Comparison of ENCODE assay signal across 18 mouse cellular contexts in the genomic region with DNA sequence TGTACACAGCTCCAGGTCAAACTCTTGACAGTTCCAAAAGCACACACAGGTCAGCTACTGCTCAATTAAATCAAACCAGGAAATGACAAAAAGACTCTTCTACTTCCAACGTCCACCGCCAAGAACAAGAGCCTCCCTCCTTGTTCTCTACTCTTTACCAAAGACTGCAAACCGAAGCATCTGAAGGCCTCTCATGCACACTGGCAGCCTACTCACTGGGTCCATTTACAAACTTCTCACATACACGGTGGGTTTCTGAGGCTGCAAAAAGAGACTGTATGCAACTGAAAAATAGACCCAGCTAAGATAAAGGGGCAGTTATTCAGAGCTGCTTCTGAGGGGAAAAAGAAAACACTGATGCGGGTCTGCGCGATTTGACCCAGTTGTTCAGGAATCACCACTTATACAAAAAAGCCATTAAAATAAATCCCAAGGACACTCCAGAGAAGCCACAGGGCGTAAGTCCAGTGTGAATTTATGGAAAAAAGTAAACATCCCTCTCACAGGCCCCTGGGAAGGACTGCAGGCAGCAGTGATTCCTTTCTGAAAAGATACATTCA. TPM values are rescaled to one million over a fixed set of nuclear protein-coding genes. Genes with fewer than 3 reads are reported as not detected.
A peak's percentile ranks its signal among the peaks of the same experiment; 100 is the strongest.
DNase-seq lines count a peak whose midpoint lies in the region; ATAC-seq and TF ChIP-seq lines count a peak whose summit lies in the region.
"Had no signal": no experiment of that assay in that cellular context is flagged by ENCODE, and none has a peak within 500 bp of the region (broad histone marks: within the 10 kb centered on the region; RNA-seq: fewer than 3 reads in every experiment).

No protein-coding gene starts in this region.

- no peak overlapping the region for H3K4me3 ChIP-seq in hindbrain, embryonic 11.5 days (ENCODE audit: low read depth, low read length)
- no peak overlapping the region for H3K4me3 ChIP-seq in hindbrain, embryonic 10.5 days
- H3K4me3 ChIP-seq in neural tube, embryonic 13.5 days, result no peak overlapping the region
- no peak overlapping the region for H3K4me3 ChIP-seq in hindbrain, embryonic 16.5 days (ENCODE audit: low read length)
- H3K4me3 ChIP-seq in thymus, adult 2 months (ENCODE audit: control insufficient read depth, insufficient read depth, low read length), result no peak overlapping the region
- H3K4me3 ChIP-seq: limb, embryonic 12.5 days had no signal

- no peak overlapping the region for H3K27ac ChIP-seq in hindbrain, embryonic 11.5 days (ENCODE audit: low read depth, low read length)
- H3K27ac ChIP-seq in hindbrain, embryonic 10.5 days, result no peak overlapping the region
- H3K27ac ChIP-seq in neural tube, embryonic 13.5 days (replicated peaks), result peak overlapping the region; percentile 52
- H3K27ac ChIP-seq in hindbrain, embryonic 16.5 days (ENCODE audit: low read depth, low read length), result peak overlapping the region; percentile 2; the same call in 1 of the 2 replicates
- H3K27ac ChIP-seq in thymus, adult 2 months (ENCODE audit: control insufficient read depth, insufficient read depth, low read length), result no peak overlapping the region
- H3K27ac ChIP-seq: limb, embryonic 12.5 days; liver, embryonic 14.5 days had no signal

- H3K4me2 ChIP-seq in hindbrain, embryonic 11.5 days (replicated peaks; ENCODE audit: low read depth, low read length), result no peak overlapping the region
- no peak overlapping the region for H3K4me2 ChIP-seq in neural tube, embryonic 13.5 days
- H3K4me2 ChIP-seq in hindbrain, embryonic 16.5 days (ENCODE audit: low read length), result no peak overlapping the region
- H3K4me2 ChIP-seq: limb, embryonic 12.5 days had no signal

- no peak for TF ChIP-seq CTCF in thymus, adult 2 months (IDR thresholded peaks at IDR 0.05; ENCODE audit: borderline replicate concordance, control insufficient read depth, extremely low read depth, insufficient read depth, low read length, poor library complexity)

- no peaks in the 10 kb centered on the region for H3K4me1 ChIP-seq in hindbrain, embryonic 11.5 days (replicated peaks; ENCODE audit: control insufficient read depth, insufficient read depth, low read length)
- H3K4me1 ChIP-seq in hindbrain, embryonic 10.5 days (replicated peaks), result no peaks in the 10 kb centered on the region
- peaks cover 20% of the 10 kb centered on the region for H3K4me1 ChIP-seq in neural tube, embryonic 13.5 days (replicated peaks)
- no peaks in the 10 kb centered on the region; the same call in 1 of the 2 replicates for H3K4me1 ChIP-seq in hindbrain, embryonic 16.5 days (ENCODE audit: control insufficient read depth, insufficient read depth, low read depth, low read length)
- no peaks in the 10 kb centered on the region for H3K4me1 ChIP-seq in thymus, adult 2 months (replicated peaks; ENCODE audit: control insufficient read depth, insufficient read depth, low read length)
- H3K4me1 ChIP-seq: limb, embryonic 12.5 days had no signal

- WGBS in hindbrain, embryonic 11.5 days, result 85% methylated on average over 8 of the region's 8 CpGs
- WGBS in hindbrain, embryonic 10.5 days, result 85% methylated on average over 8 of the region's 8 CpGs
- 58% methylated on average over 8 of the region's 8 CpGs for WGBS in neural tube, embryonic 13.5 days
- WGBS in hindbrain, embryonic 16.5 days, result 59% methylated on average over 8 of the region's 8 CpGs
- WGBS in thymus, adult 2 months, result 96% methylated on average over 8 of the region's 8 CpGs

- H3K27me3 ChIP-seq in hindbrain, embryonic 11.5 days (ENCODE audit: control insufficient read depth, insufficient read depth, low read length), result no peaks in the 10 kb centered on the region
- H3K27me3 ChIP-seq in hindbrain, embryonic 10.5 days (ENCODE audit: insufficient read depth, poor library complexity, severe bottlenecking), result no peaks in the 10 kb centered on the region
- H3K27me3 ChIP-seq in neural tube, embryonic 13.5 days, result no peaks in the 10 kb centered on the region
- no peaks in the 10 kb centered on the region for H3K27me3 ChIP-seq in hindbrain, embryonic 16.5 days (replicated peaks; ENCODE audit: control insufficient read depth, insufficient read depth, low read length)
- no peaks in the 10 kb centered on the region for H3K27me3 ChIP-seq in thymus, adult 2 months (ENCODE audit: control insufficient read depth, insufficient read depth, low read length)
- H3K27me3 ChIP-seq: limb, embryonic 12.5 days; Patski had no signal

- no peaks in the 10 kb centered on the region for H3K9me3 ChIP-seq in hindbrain, embryonic 11.5 days (ENCODE audit: control insufficient read depth, low read length)
- H3K9me3 ChIP-seq in hindbrain, embryonic 10.5 days, result no peaks in the 10 kb centered on the region
- no peaks in the 10 kb centered on the region for H3K9me3 ChIP-seq in neural tube, embryonic 13.5 days
- no peaks in the 10 kb centered on the region for H3K9me3 ChIP-seq in hindbrain, embryonic 16.5 days (ENCODE audit: control insufficient read depth, low read length)
- H3K9me3 ChIP-seq: limb, embryonic 12.5 days had no signal

- no peak overlapping the region for H3K9ac ChIP-seq in hindbrain, embryonic 11.5 days (ENCODE audit: low read depth, low read length)
- no peak overlapping the region for H3K9ac ChIP-seq in neural tube, embryonic 13.5 days
- no peak overlapping the region for H3K9ac ChIP-seq in hindbrain, embryonic 16.5 days (ENCODE audit: low read depth, low read length)
- H3K9ac ChIP-seq: limb, embryonic 12.5 days; liver, embryonic 14.5 days had no signal

- no peaks in the 10 kb centered on the region for H3K36me3 ChIP-seq in hindbrain, embryonic 11.5 days (ENCODE audit: control insufficient read depth, insufficient read depth, low read length)
- peaks cover 30% of the 10 kb centered on the region for H3K36me3 ChIP-seq in hindbrain, embryonic 10.5 days
- peaks cover 28% of the 10 kb centered on the region for H3K36me3 ChIP-seq in neural tube, embryonic 13.5 days
- no peaks in the 10 kb centered on the region for H3K36me3 ChIP-seq in hindbrain, embryonic 16.5 days (ENCODE audit: control insufficient read depth, insufficient read depth, low read length)
- H3K36me3 ChIP-seq in thymus, adult 2 months (ENCODE audit: control insufficient read depth, insufficient read depth, low read length), result no peaks in the 10 kb centered on the region

- 0 out of 2 replicates have a peak, but pooled peaks have one; percentile 27 for ATAC-seq in hindbrain, embryonic 11.5 days (ENCODE audit: low FRiP score)
- no peak for ATAC-seq in neural tube, embryonic 13.5 days (ENCODE audit: low read depth)
- peak; percentile 76 for ATAC-seq in hindbrain, embryonic 16.5 days
- ATAC-seq in monocyte, adult 5-6 weeks (replicated peaks; ENCODE audit: insufficient number of reproducible peaks, low FRiP score, low TSS enrichment, poor library complexity, severe bottlenecking), result no peak
- ATAC-seq: intestine, embryonic 16.5 days; lung, postnatal 0 days; Patski had no signal

- no peak for TF ChIP-seq POLR2A in thymus, adult 2 months (IDR thresholded peaks at IDR 0.05; ENCODE audit: control insufficient read depth, extremely low read depth, insufficient read depth, low read length, poor library complexity)

- no peak for DNase-seq in hindbrain, embryonic 11.5 days (ENCODE audit: low spot score)
- no peak for DNase-seq in hindbrain, embryonic 10.5 days (ENCODE audit: low spot score)
- DNase-seq in neural tube, embryonic 10.5 days (ENCODE audit: extremely low spot score, low spot score), result no peak
- no peak for DNase-seq in thymus, adult 2 months
- no peak for DNase-seq in adrenal gland, adult 2 months
- DNase-seq: B cell, adult 2 months; cerebellum, adult 18-20 months; heart, postnatal 14 days; kidney, postnatal 36 days; right cerebral cortex, postnatal 4 days had no signal

RNA-seq across cellular contexts. Expression of gene Abhd12, which starts 57.0 kb away (rescaled TPM):
- 56.2 and 60.5 TPM in 2 replicates for polyA plus RNA-seq in hindbrain, embryonic 11.5 days (2014; fragmentation: Nextera tagmentation; extraction: Ambion mirVana)
- polyA plus RNA-seq in hindbrain, embryonic 10.5 days (2016; fragmentation: Nextera tagmentation; extraction: Ambion mirVana), result 52.4 and 55.4 TPM in 2 replicates
- polyA plus RNA-seq in neural tube, embryonic 13.5 days (2015; fragmentation: Nextera tagmentation; extraction: Ambion mirVana), result 108 and 109 TPM in 2 replicates
- 143 and 157 TPM in 2 replicates for polyA plus RNA-seq in hindbrain, embryonic 16.5 days (2015; fragmentation: Nextera tagmentation; extraction: Ambion mirVana)
- 48.4 and 63.0 TPM in 2 replicates for polyA plus RNA-seq in thymus, adult 2 months (2012; rRNA removed)
- 237 to 505 TPM (median 368 TPM) in 3 replicates for total RNA-seq in monocyte, adult 5-6 weeks (2017)
- total RNA-seq in adrenal gland, adult 2 months (2021), result 10 to 100 TPM; 79.2 to 82.0 TPM
- polyA plus RNA-seq in adrenal gland, adult 2 months (2012; rRNA removed), result 45.5 and 46.9 TPM in 2 replicates

RNA-seq across cellular contexts. Expression of gene Gins1, which starts 57.7 kb away (rescaled TPM):
- polyA plus RNA-seq in hindbrain, embryonic 11.5 days (2014; fragmentation: Nextera tagmentation; extraction: Ambion mirVana), result 66.0 and 67.5 TPM in 2 replicates
- 67.5 and 69.8 TPM in 2 replicates for polyA plus RNA-seq in hindbrain, embryonic 10.5 days (2016; fragmentation: Nextera tagmentation; extraction: Ambion mirVana)
- 18.5 and 21.4 TPM in 2 replicates for polyA plus RNA-seq in neural tube, embryonic 13.5 days (2015; fragmentation: Nextera tagmentation; extraction: Ambion mirVana)
- polyA plus RNA-seq in hindbrain, embryonic 16.5 days (2015; fragmentation: Nextera tagmentation; extraction: Ambion mirVana), result 14.1 and 14.5 TPM in 2 replicates
- 10.8 and 12.3 TPM in 2 replicates for polyA plus RNA-seq in thymus, adult 2 months (2012; rRNA removed)
- 10.4 to 13.1 TPM (median 13.0 TPM) in 3 replicates for total RNA-seq in monocyte, adult 5-6 weeks (2017)
- total RNA-seq in adrenal gland, adult 2 months (2021), result 1 to 10 TPM; 1.5 to 2.7 TPM
- polyA plus RNA-seq in adrenal gland, adult 2 months (2012; rRNA removed), result 0.65 and 0.70 TPM in 2 replicates

Comparison
In these comparisons a context has a peak if more than half of its experiments do, and no peak if none do; other contexts are left out.
1. H3K27ac ChIP-seq: peak in neural tube, embryonic 13.5 days (single experiment) and hindbrain, embryonic 16.5 days (single experiment); none in hindbrain, embryonic 11.5 days (single experiment), hindbrain, embryonic 10.5 days (single experiment) and thymus, adult 2 months (single experiment).
2. ATAC-seq: peak in hindbrain, embryonic 11.5 days (single experiment) and hindbrain, embryonic 16.5 days (single experiment); none in neural tube, embryonic 13.5 days (single experiment) and monocyte, adult 5-6 weeks (single experiment).